35 mouse cellular contexts compared by ENCODE assay signal in genomic region chr7:88777371-88777770, GRCm38 (mm10).
"Had no signal": no experiment of that assay in that cellular context is flagged by ENCODE, and none has a peak within 500 bp of the region (broad histone marks: within the 10 kb centered on the region; RNA-seq: fewer than 3 reads in every experiment).

No protein-coding gene starts in this region.

- DNase-seq: heart, postnatal 10 days; heart, postnatal 14 days; heart, postnatal 36 days; heart, postnatal 4 days; kidney, adult 11 months; kidney, adult 18-20 months; kidney, adult 2 months; kidney, adult 8-10 months; kidney, adult 9 months; kidney, postnatal 10 days; kidney, postnatal 14 days; kidney, postnatal 25 days; kidney, postnatal 36 days; kidney, postnatal 4 days; layer of hippocampus, adult 9-11 months; layer of hippocampus, postnatal 36 days had no signal

- H3K36me3 ChIP-seq: heart, embryonic 10.5 days; heart, embryonic 12.5 days; heart, embryonic 13.5 days; heart, embryonic 15.5 days; hindbrain, embryonic 10.5 days; hindbrain, embryonic 12.5 days; hindbrain, embryonic 13.5 days; hindbrain, embryonic 15.5 days; intestine, embryonic 15.5 days; kidney, embryonic 15.5 days had no signal

- H3K9me3 ChIP-seq: heart, embryonic 10.5 days; heart, embryonic 12.5 days; heart, embryonic 13.5 days; heart, embryonic 15.5 days; hindbrain, embryonic 10.5 days; hindbrain, embryonic 12.5 days; hindbrain, embryonic 13.5 days; hindbrain, embryonic 15.5 days; intestine, embryonic 15.5 days; kidney, embryonic 15.5 days had no signal

- H3K27me3 ChIP-seq: heart, embryonic 12.5 days; heart, embryonic 13.5 days; heart, embryonic 15.5 days; hindbrain, embryonic 12.5 days; hindbrain, embryonic 13.5 days; hindbrain, embryonic 15.5 days; intestine, embryonic 15.5 days; kidney, embryonic 15.5 days had no signal

- ATAC-seq: hindbrain, embryonic 16.5 days; hindbrain, postnatal 0 days; inflammation-experienced regulatory T-cells, adult 6 months; intestine, embryonic 15.5 days; intestine, embryonic 16.5 days; intestine, postnatal 0 days had no signal

- H3K4me2 ChIP-seq: heart, embryonic 11.5 days; heart, embryonic 12.5 days; heart, embryonic 13.5 days; heart, embryonic 15.5 days; hindbrain, embryonic 12.5 days; hindbrain, embryonic 13.5 days; hindbrain, embryonic 14.5 days; hindbrain, embryonic 15.5 days; intestine, embryonic 15.5 days; kidney, embryonic 15.5 days had no signal

- H3K4me3 ChIP-seq: heart, embryonic 10.5 days; heart, embryonic 12.5 days; heart, embryonic 13.5 days; heart, embryonic 15.5 days; hindbrain, embryonic 10.5 days; hindbrain, embryonic 12.5 days; hindbrain, embryonic 13.5 days; hindbrain, embryonic 15.5 days; intestine, embryonic 15.5 days; kidney, embryonic 15.5 days; layer of hippocampus, adult 2 months had no signal

- H3K9ac ChIP-seq: heart, embryonic 12.5 days; heart, embryonic 13.5 days; heart, embryonic 15.5 days; hindbrain, embryonic 12.5 days; hindbrain, embryonic 13.5 days; hindbrain, embryonic 14.5 days; hindbrain, embryonic 15.5 days; intestine, embryonic 15.5 days; kidney, embryonic 15.5 days had no signal

- H3K27ac ChIP-seq: heart, embryonic 10.5 days; heart, embryonic 13.5 days; heart, embryonic 15.5 days; hindbrain, embryonic 10.5 days; hindbrain, embryonic 12.5 days; hindbrain, embryonic 13.5 days; hindbrain, embryonic 14.5 days; hindbrain, embryonic 15.5 days; hindbrain, postnatal 0 days; intestine, embryonic 15.5 days; kidney, embryonic 15.5 days; kidney, postnatal 0 days; layer of hippocampus, adult 2 months had no signal

- H3K4me1 ChIP-seq: heart, embryonic 12.5 days; heart, embryonic 15.5 days; hindbrain, embryonic 10.5 days; hindbrain, embryonic 12.5 days; hindbrain, embryonic 13.5 days; hindbrain, embryonic 15.5 days; intestine, embryonic 15.5 days; kidney, embryonic 15.5 days had no signal
